Mouse (Mus musculus) cortical plate, adult 2 months (tissue): ENCODE measurements around the gene Mrpl2. TPM values are rescaled to one million over a fixed set of nuclear protein-coding genes. Genes with fewer than 3 reads are reported as not detected.

Source experiments
- H3K27ac ChIP-seq: fragments of 200-500 bp; 2 replicates; pipeline ENCODE4 v1.5.1; 2012; ENCODE audit warnings: low read length, control low read depth, inconsistent platforms; ENCODE audit not compliant: insufficient read depth
- H3K4me1 ChIP-seq: fragments of 200-500 bp; 2 replicates; pipeline ENCODE4 v1.6.1; 2011; ENCODE audit warnings: low read length; ENCODE audit not compliant: control insufficient read depth, insufficient read depth
- H3K4me3 ChIP-seq: fragments of 200-500 bp; 2 replicates; pipeline ENCODE4 v1.5.1; 2011; ENCODE audit warnings: mild to moderate bottlenecking, low read length, control low read depth; ENCODE audit not compliant: insufficient read depth
- CTCF ChIP-seq: fragments of 200-500 bp; IDR thresholded peaks from 2 replicates; pipeline ENCODE4 v1.5.1; 2011; ENCODE audit warnings: mild to moderate bottlenecking, control low read depth, low read length; ENCODE audit not compliant: insufficient read depth; ENCODE audit errors: extremely low read depth
- POLR2A ChIP-seq: fragments of 200-500 bp; IDR thresholded peaks from 2 replicates; pipeline ENCODE4 v1.6.1; 2011; ENCODE audit warnings: mild to moderate bottlenecking, low read length, control low read depth; ENCODE audit not compliant: insufficient read depth; ENCODE audit errors: extremely low read depth
- polyA plus RNA-seq: library from polyadenylated mRNA; depleted of rRNA; stranded (reverse); fragments of >200 nt; gene quantifications from 2 replicates; pipeline ENCODE4 v1.2.3, GENCODE M21; 2012; rRNA removed

Mrpl2 gene
- polyA plus RNA-seq, 1 experiment: 46.2 TPM

GRCm38 (mm10) chr17:46691390-46691789 lies 45.4 kb downstream of the Mrpl2 start:
- no peak for TF ChIP-seq CTCF
- no peak for TF ChIP-seq POLR2A
- Histone ChIP-seq H3K4me1 (no peaks in the 10 kb centered on the region), H3K4me3 (no peak overlapping the region), H3K27ac (no peak overlapping the region)

GRCm38 (mm10) chr17:46694517-46695063 lies 48.6 kb downstream of the Mrpl2 start:
- H3K4me3 ChIP-seq: no peak overlapping the region
- TF ChIP-seq CTCF (no peak), POLR2A (no peak)
- no peaks in the 10 kb centered on the region for H3K4me1 ChIP-seq
- H3K27ac ChIP-seq: no peak overlapping the region

- no peak overlapping the region for H3K27ac ChIP-seq
- no peak for TF ChIP-seq POLR2A
- no peak for TF ChIP-seq CTCF
Measured at GRCm38 (mm10) chr17:46698515-46698914, 52.5 kb downstream of the Mrpl2 start.

DNA sequence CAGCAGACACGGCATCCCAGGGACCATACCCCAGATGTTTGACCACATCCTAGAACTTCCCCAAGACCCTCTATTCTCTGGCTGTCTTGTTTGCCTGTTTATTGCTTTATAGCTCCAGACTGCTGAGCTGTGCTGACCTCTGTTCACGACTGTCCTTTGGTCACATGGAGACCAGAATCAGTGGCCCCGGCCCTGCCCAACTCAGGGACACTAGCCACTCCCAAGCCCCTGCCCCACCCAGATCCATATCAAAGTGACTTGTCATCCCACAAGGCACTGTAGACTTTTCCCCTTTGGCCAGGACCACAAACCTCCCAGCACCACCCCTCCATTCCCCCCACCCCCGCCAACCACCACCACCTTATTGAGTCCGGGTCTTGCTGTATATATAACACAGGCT lies 53.2 kb downstream of the Mrpl2 start:
- H3K4me1 ChIP-seq: peaks cover 10% of the 10 kb centered on the region
- no peak overlapping the region for H3K4me3 ChIP-seq
- TF ChIP-seq CTCF (no peak), POLR2A (no peak)
- H3K27ac ChIP-seq: no peak overlapping the region

More at GRCm38 (mm10) chr17:46698515-46698914, 52.5 kb downstream of the Mrpl2 start:
- Histone ChIP-seq H3K4me1 (peaks cover 9% of the 10 kb centered on the region), H3K4me3 (no peak overlapping the region)

Other genes with a start within 250 kb of the Mrpl2 start
- gene Crip3, start 217.3 kb upstream of the Mrpl2 start, polyA plus RNA-seq: 10.2 and 12.0 TPM in 2 replicates
- 0.25 and 0.27 TPM in 2 replicates for gene Slc22a7, start 207.8 kb upstream of the Mrpl2 start, polyA plus RNA-seq
- 56.2 and 57.3 TPM in 2 replicates for gene Ttbk1, start 158.6 kb upstream of the Mrpl2 start, polyA plus RNA-seq
- gene Dnph1, start 149.5 kb upstream of the Mrpl2 start, polyA plus RNA-seq: 5.9 and 6.5 TPM in 2 replicates
- gene Cul9, start 99.8 kb upstream of the Mrpl2 start, polyA plus RNA-seq: 60.0 and 70.5 TPM in 2 replicates
- 89.1 and 90.0 TPM in 2 replicates for gene Srf, start 90.1 kb upstream of the Mrpl2 start, polyA plus RNA-seq
- gene Ptk7, start 16.7 kb upstream of the Mrpl2 start, polyA plus RNA-seq: 6.5 and 6.8 TPM in 2 replicates
- 20.0 and 20.6 TPM in 2 replicates for gene Klc4, start 207 bp upstream of the Mrpl2 start, polyA plus RNA-seq
- 25.8 and 27.4 TPM in 2 replicates for gene Cul7, start 4.1 kb downstream of the Mrpl2 start, polyA plus RNA-seq
- gene Rrp36, start 28.1 kb downstream of the Mrpl2 start, polyA plus RNA-seq: 28.1 and 29.5 TPM in 2 replicates
- 154 and 157 TPM in 2 replicates for gene Mea1, start 32.6 kb downstream of the Mrpl2 start, polyA plus RNA-seq
- gene Klhdc3, start 34.7 kb downstream of the Mrpl2 start, polyA plus RNA-seq: 254 and 268 TPM in 2 replicates
- gene Ppp2r5d, start 58.9 kb downstream of the Mrpl2 start, polyA plus RNA-seq: 97.4 and 98.9 TPM in 2 replicates
- 48.4 and 50.8 TPM in 2 replicates for gene Pex6, start 65.2 kb downstream of the Mrpl2 start, polyA plus RNA-seq
- gene Gnmt, start 82.9 kb downstream of the Mrpl2 start, polyA plus RNA-seq: 1.3 and 1.8 TPM in 2 replicates
- 93.6 and 95.9 TPM in 2 replicates for gene Cnpy3, start 106.0 kb downstream of the Mrpl2 start, polyA plus RNA-seq
- gene Ptcra, start 117.5 kb downstream of the Mrpl2 start, polyA plus RNA-seq: 0.50 and 0.68 TPM in 2 replicates
- 18.6 and 20.5 TPM in 2 replicates for gene 2310039H08Rik, start 126.4 kb downstream of the Mrpl2 start, polyA plus RNA-seq
- gene Rpl7l1, start 136.4 kb downstream of the Mrpl2 start, polyA plus RNA-seq: 43.6 and 48.0 TPM in 2 replicates
- 33.1 and 33.9 TPM in 2 replicates for gene Bicral, start 212.3 kb downstream of the Mrpl2 start, polyA plus RNA-seq
- gene Tbcc, start 244.5 kb downstream of the Mrpl2 start, polyA plus RNA-seq: 25.6 and 26.1 TPM in 2 replicates